Mouse (Mus musculus): ENCODE results near the gene Tyw1. TPM values are rescaled to one million over a fixed set of nuclear protein-coding genes. Genes with fewer than 3 reads are reported as not detected.
A peak's percentile ranks its signal among the peaks of the same experiment; 100 is the strongest.

The Tyw1 gene
- polyA plus RNA-seq, 1 experiment from 2014 or later = 22.3 TPM

GRCm38 (mm10) chr5:130296071-130296470, 40.7 kb downstream of the Tyw1 start:
- Histone ChIP-seq H3K4me1 (replicated peaks) (no peaks in the 10 kb centered on the region; the same call in 1 of the 2 replicates), H3K9ac (no peak overlapping the region), H3K4me3 (no peak overlapping the region), H3K4me2 (no peak overlapping the region), H3K36me3 (peaks cover 22% of the 10 kb centered on the region), H3K9me3 (no peaks in the 10 kb centered on the region), H3K27me3 (no peaks in the 10 kb centered on the region), H3K27ac (replicated peaks) (no peak overlapping the region)
- 82% methylated on average over 5 of the region's 5 CpGs for WGBS
- ATAC-seq (ENCODE audit: low FRiP score, low read depth) = no peak

- 87% methylated on average over 9 of the region's 9 CpGs for WGBS
- no peaks in the 10 kb centered on the region for H3K27me3 ChIP-seq
- no peak overlapping the region for H3K27ac ChIP-seq (replicated peaks)
- H3K9ac ChIP-seq = no peak overlapping the region
- no peak overlapping the region for H3K4me2 ChIP-seq
- H3K4me1 ChIP-seq (replicated peaks) = no peaks in the 10 kb centered on the region
- H3K9me3 ChIP-seq = no peaks in the 10 kb centered on the region
- no peak for ATAC-seq (ENCODE audit: low FRiP score, low read depth)
- peaks cover 31% of the 10 kb centered on the region for H3K36me3 ChIP-seq
- H3K4me3 ChIP-seq = no peak overlapping the region
Observed at GRCm38 (mm10) chr5:130298831-130299460, 43.5 kb downstream of the Tyw1 start.

- Histone ChIP-seq H3K36me3 (peaks cover 31% of the 10 kb centered on the region), H3K4me2 (no peak overlapping the region), H3K4me1 (replicated peaks) (no peaks in the 10 kb centered on the region), H3K27ac (replicated peaks) (no peak overlapping the region), H3K9me3 (no peaks in the 10 kb centered on the region), H3K27me3 (no peaks in the 10 kb centered on the region), H3K4me3 (no peak overlapping the region), H3K9ac (no peak overlapping the region)
- ATAC-seq (ENCODE audit: low FRiP score, low read depth) = no peak
- 89% methylated on average over 8 of the region's 8 CpGs for whole genome bisulfite sequencing
Observed at GRCm38 (mm10) chr5:130299526-130299925, 44.1 kb downstream of the Tyw1 start.

GRCm38 (mm10) chr5:130303611-130304010, 48.2 kb downstream of the Tyw1 start:
- no peak overlapping the region for H3K9ac ChIP-seq
- H3K9me3 ChIP-seq = no peaks in the 10 kb centered on the region
- H3K36me3 ChIP-seq = peaks cover 20% of the 10 kb centered on the region; the same call in 1 of the 2 replicates
- 0 out of 2 replicates have a peak, but pooled peaks cover 5% of the 10 kb centered on the region for H3K4me1 ChIP-seq (replicated peaks)
- no peak for ATAC-seq (ENCODE audit: low FRiP score, low read depth)
- no peaks in the 10 kb centered on the region for H3K27me3 ChIP-seq
- 90% methylated on average over 6 of the region's 6 CpGs for whole genome bisulfite sequencing
- no peak overlapping the region for H3K4me3 ChIP-seq
- no peak overlapping the region for H3K27ac ChIP-seq (replicated peaks)
- H3K4me2 ChIP-seq = no peak overlapping the region

- Histone ChIP-seq H3K4me1 (replicated peaks) (0 out of 2 replicates have a peak, but pooled peaks cover 5% of the 10 kb centered on the region), H3K4me3 (no peak overlapping the region), H3K27me3 (no peaks in the 10 kb centered on the region), H3K9me3 (no peaks in the 10 kb centered on the region), H3K27ac (replicated peaks) (0 out of 2 replicates have a peak overlapping the region, but pooled peaks have one; percentile 32), H3K4me2 (no peak overlapping the region), H3K9ac (no peak overlapping the region), H3K36me3 (peaks cover 5% of the 10 kb centered on the region; the same call in 1 of the 2 replicates)
- no peak for ATAC-seq (ENCODE audit: low FRiP score, low read depth)
- 72% methylated on average over 7 of the region's 7 CpGs for WGBS
Observed at GRCm38 (mm10) chr5:130307921-130308320, 52.5 kb downstream of the Tyw1 start.

GRCm38 (mm10) chr5:130310077-130310476, 54.7 kb downstream of the Tyw1 start:
- Histone ChIP-seq H3K27me3 (no peaks in the 10 kb centered on the region), H3K27ac (replicated peaks) (no peak overlapping the region), H3K4me1 (replicated peaks) (0 out of 2 replicates have a peak, but pooled peaks cover 5% of the 10 kb centered on the region), H3K9ac (no peak overlapping the region), H3K4me2 (no peak overlapping the region), H3K4me3 (no peak overlapping the region), H3K36me3 (no peaks in the 10 kb centered on the region), H3K9me3 (no peaks in the 10 kb centered on the region)
- 98% methylated on average over 4 of the region's 4 CpGs for WGBS
- ATAC-seq (ENCODE audit: low FRiP score, low read depth) = no peak

GRCm38 (mm10) chr5:130310827-130311226, 55.4 kb downstream of the Tyw1 start:
- WGBS = 74% methylated on average over 7 of the region's 7 CpGs
- H3K27me3 ChIP-seq = no peaks in the 10 kb centered on the region
- no peak overlapping the region for H3K27ac ChIP-seq (replicated peaks)
- H3K4me3 ChIP-seq = no peak overlapping the region
- H3K36me3 ChIP-seq = no peaks in the 10 kb centered on the region
- 0 out of 2 replicates have a peak, but pooled peaks cover 5% of the 10 kb centered on the region for H3K4me1 ChIP-seq (replicated peaks)
- no peak for ATAC-seq (ENCODE audit: low FRiP score, low read depth)
- no peaks in the 10 kb centered on the region for H3K9me3 ChIP-seq
- no peak overlapping the region for H3K9ac ChIP-seq
- H3K4me2 ChIP-seq = no peak overlapping the region

- Histone ChIP-seq H3K4me2 (no peak overlapping the region), H3K4me1 (replicated peaks) (no peaks in the 10 kb centered on the region)
Observed at GRCm38 (mm10) chr5:130313488-130313887, 58.1 kb downstream of the Tyw1 start.

GRCm38 (mm10) chr5:130314926-130315325, 59.5 kb downstream of the Tyw1 start:
- Histone ChIP-seq H3K4me2 (no peak overlapping the region), H3K27me3 (no peaks in the 10 kb centered on the region), H3K4me1 (replicated peaks) (no peaks in the 10 kb centered on the region), H3K36me3 (no peaks in the 10 kb centered on the region), H3K27ac (replicated peaks) (no peak overlapping the region), H3K9ac (no peak overlapping the region), H3K9me3 (no peaks in the 10 kb centered on the region), H3K4me3 (no peak overlapping the region)
- WGBS = 95% methylated on average over 3 of the region's 3 CpGs
- no peak for ATAC-seq (ENCODE audit: low FRiP score, low read depth)

More at GRCm38 (mm10) chr5:130313488-130313887, 58.1 kb downstream of the Tyw1 start:
- Histone ChIP-seq H3K9ac (no peak overlapping the region), H3K4me3 (no peak overlapping the region), H3K27ac (replicated peaks) (no peak overlapping the region), H3K36me3 (no peaks in the 10 kb centered on the region), H3K27me3 (no peaks in the 10 kb centered on the region), H3K9me3 (no peaks in the 10 kb centered on the region)
- WGBS = 82% methylated on average over 3 of the region's 3 CpGs
- no peak for ATAC-seq (ENCODE audit: low FRiP score, low read depth)

- Histone ChIP-seq H3K4me1 (replicated peaks) (no peaks in the 10 kb centered on the region), H3K4me2 (no peak overlapping the region), H3K27me3 (no peaks in the 10 kb centered on the region), H3K9ac (no peak overlapping the region), H3K4me3 (no peak overlapping the region), H3K9me3 (no peaks in the 10 kb centered on the region), H3K36me3 (no peaks in the 10 kb centered on the region), H3K27ac (replicated peaks) (no peak overlapping the region)
- 81% methylated on average over 9 of the region's 9 CpGs for WGBS
- ATAC-seq (ENCODE audit: low FRiP score, low read depth) = no peak
Observed at GRCm38 (mm10) chr5:130316321-130316720, 60.9 kb downstream of the Tyw1 start.

- no peak overlapping the region for H3K4me2 ChIP-seq
- 93% methylated on average over 5 of the region's 5 CpGs for WGBS
- no peaks in the 10 kb centered on the region for H3K4me1 ChIP-seq (replicated peaks)
- H3K9ac ChIP-seq = no peak overlapping the region
- H3K27me3 ChIP-seq = no peaks in the 10 kb centered on the region
- no peak for ATAC-seq (ENCODE audit: low FRiP score, low read depth)
- no peaks in the 10 kb centered on the region for H3K9me3 ChIP-seq
- peaks cover 5% of the 10 kb centered on the region; the same call in 1 of the 2 replicates for H3K36me3 ChIP-seq
- H3K4me3 ChIP-seq = no peak overlapping the region
- H3K27ac ChIP-seq (replicated peaks) = no peak overlapping the region
Observed at GRCm38 (mm10) chr5:130319783-130320182, 64.4 kb downstream of the Tyw1 start.

GRCm38 (mm10) chr5:130320485-130320884, 65.1 kb downstream of the Tyw1 start:
- H3K27ac ChIP-seq (replicated peaks) = no peak overlapping the region
- WGBS = 76% methylated on average over 3 of the region's 3 CpGs
- H3K9ac ChIP-seq = no peak overlapping the region
- no peaks in the 10 kb centered on the region for H3K4me1 ChIP-seq (replicated peaks)
- no peak overlapping the region for H3K4me3 ChIP-seq
- no peak overlapping the region for H3K4me2 ChIP-seq
- no peaks in the 10 kb centered on the region for H3K27me3 ChIP-seq
- H3K9me3 ChIP-seq = no peaks in the 10 kb centered on the region
- peak; percentile 56; the same call in 1 of the 2 replicates for ATAC-seq (ENCODE audit: low FRiP score, low read depth)
- H3K36me3 ChIP-seq = peaks cover 5% of the 10 kb centered on the region; the same call in 1 of the 2 replicates

All from hindbrain, embryonic 15.5 days (tissue).